Mouse (Mus musculus) megakaryocyte, embryonic 14.5 days (primary cell): Measurements from ENCODE around the gene Tsx.

Source experiments
- FLI1 ChIP-seq: IDR thresholded peaks from 2 replicates; pipeline ENCODE4 v1.6.1; 2012; ENCODE audit warnings: low read length, inconsistent platforms, mixed read lengths
- GATA1 ChIP-seq: IDR thresholded peaks from 3 replicates; pipeline ENCODE4 v1.6.1; 2012; ENCODE audit warnings: mixed read lengths, low read length, inconsistent platforms, borderline replicate concordance

- TF ChIP-seq GATA1, result no peak
- no peak for TF ChIP-seq FLI1
These were observed 33.4 kb downstream of the Tsx start for GRCm38 (mm10) chrX:103447539-103448169.
